Mouse (Mus musculus) neutrophil, adult 59 days (primary cell): ENCODE measurements around the gene Gm5244. TPM values are rescaled to one million over a fixed set of nuclear protein-coding genes. Genes with fewer than 3 reads are reported as not detected.

ENCODE experiments used
- total RNA-seq, 2 experiments: library from RNA; stranded (reverse); gene quantifications; 1 replicate in 1 of 2; 2 replicates in 1 of 2; pipeline ENCODE4 v1.2.4; 2023

Gene Gm5244
- total RNA-seq = not detected

GRCm38 (mm10) chr19:12846382-12846781 is at the start of gene Gm5244:
Gene Gm5244, plus strand, starts transcription at chr19:12846682.

DNA sequence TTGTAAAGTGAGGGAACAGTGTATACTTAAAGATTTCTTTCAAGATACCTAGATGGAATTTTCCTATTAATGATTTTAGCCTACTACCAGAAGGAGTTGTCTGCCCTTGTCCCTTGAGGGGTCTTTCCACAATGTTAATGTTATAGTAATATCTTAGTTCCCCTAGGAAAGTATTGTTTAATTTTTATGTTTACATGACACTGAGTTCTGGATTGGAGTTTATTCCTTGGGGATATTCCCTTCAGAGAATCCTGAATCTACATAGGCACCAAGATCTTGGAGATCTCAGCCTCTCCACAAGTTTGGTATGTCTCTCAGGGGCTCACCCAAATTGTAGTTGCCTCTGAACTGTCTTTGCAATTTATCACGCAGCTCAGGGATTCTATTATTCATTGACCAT is 10.5 kb downstream of the Gm5244 start, which contains the start of gene Olfr1444:
Gene Olfr1444 (plus strand): TSS at position 301 of the 400 bp plus-strand sequence.

GRCm38 (mm10) chr19:12883555-12883954 is 37.1 kb downstream of the Gm5244 start, which contains the start of gene Olfr1445:
Gene Olfr1445, plus strand, starts transcription at chr19:12883855.

GRCm38 (mm10) chr19:12893424-12893823 is 46.9 kb downstream of the Gm5244 start, which contains the start of gene Olfr1446:
Gene Olfr1446, minus strand, starts transcription at chr19:12893524.

Other genes starting within 250 kb of the Gm5244 start
- not detected for gene Gm4952, start 246.7 kb upstream of the Gm5244 start, total RNA-seq
- gene Glyat, start 213.4 kb upstream of the Gm5244 start, total RNA-seq = not detected
- not detected for gene Olfr1442, start 176.2 kb upstream of the Gm5244 start, total RNA-seq
- gene Olfr1443, start 168.6 kb upstream of the Gm5244 start, total RNA-seq = not detected
- not detected for gene Keg1, start 150.9 kb upstream of the Gm5244 start, total RNA-seq
- 1 to 10 TPM; 1.6 to 1.9 TPM for gene Cntf, start 81.0 kb upstream of the Gm5244 start, total RNA-seq
- 10 to 100 TPM; 42.7 to 52.7 TPM for gene Zfp91, start 50.6 kb upstream of the Gm5244 start, total RNA-seq
- 10 to 100 TPM in 1 of 2 experiments, 1 to 10 TPM in 1; 6.8 to 10.3 TPM for gene Lpxn, start 50.5 kb upstream of the Gm5244 start, total RNA-seq
- gene Olfr1444, start 10.6 kb downstream of the Gm5244 start, total RNA-seq = not detected
- gene Olfr1445, start 37.2 kb downstream of the Gm5244 start, total RNA-seq = not detected
- gene Olfr1446, start 46.8 kb downstream of the Gm5244 start, total RNA-seq = not detected
- not detected for gene Olfr1447, start 57.1 kb downstream of the Gm5244 start, total RNA-seq
- gene Olfr1448, start 77.7 kb downstream of the Gm5244 start, total RNA-seq = not detected
- not detected for gene Olfr1449, start 84.2 kb downstream of the Gm5244 start, total RNA-seq
- gene Olfr1450, start 103.6 kb downstream of the Gm5244 start, total RNA-seq = not detected
- gene Olfr1451, start 148.3 kb downstream of the Gm5244 start, total RNA-seq = not detected
- gene Olfr1453, start 181.6 kb downstream of the Gm5244 start, total RNA-seq = not detected
- gene Olfr1454, start 213.9 kb downstream of the Gm5244 start, total RNA-seq = not detected